Mouse (Mus musculus): Measurements from ENCODE around the gene Spns2.

DNA sequence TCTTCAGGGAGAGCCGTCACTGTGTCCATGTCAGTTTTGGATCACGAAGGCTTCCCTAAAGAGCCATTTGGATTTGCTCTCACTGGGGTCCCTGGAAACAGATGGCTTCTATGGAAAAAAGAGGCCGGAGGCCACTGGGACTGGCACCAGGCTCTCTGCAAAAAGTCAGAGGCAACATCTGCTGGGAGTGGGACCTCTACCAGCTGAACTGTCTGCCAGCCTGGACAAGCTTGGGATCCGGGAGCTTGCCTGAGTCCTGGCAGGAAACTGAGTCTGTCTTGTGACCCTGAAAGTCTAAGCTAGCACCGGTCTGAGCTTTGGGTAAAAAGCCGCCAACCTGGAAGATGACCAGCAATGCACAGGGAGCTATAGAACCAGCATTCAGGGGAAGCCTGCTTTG, 18.3 kb downstream of the Spns2 start:
- TF ChIP-seq CTCF (IDR thresholded peaks at IDR 0.05; ENCODE audit: low read depth) (no peak), EP300 (IDR thresholded peaks at IDR 0.05; ENCODE audit: low read depth) (no peak)

Measured in liver, embryonic 14.5 days (tissue).